Mouse (Mus musculus): Measurements from ENCODE around the gene Pla2g4e. TPM values are rescaled to one million over a fixed set of nuclear protein-coding genes. Genes with fewer than 3 reads are reported as not detected.

Gene Pla2g4e
- polyA plus RNA-seq (2015; fragmentation: Nextera tagmentation; extraction: Ambion mirVana) = 1.7 and 1.8 TPM in 2 replicates

GRCm38 (mm10) chr2:120244679-120245420 lies at the start of gene Pla2g4e:
TSS of gene Pla2g4e (minus strand) at chr2:120245335.
- Histone ChIP-seq H3K27me3 (no peaks in the 10 kb centered on the region; the same call in 1 of the 2 replicates), H3K9ac (replicated peaks) (peak within 1 kb of the TSS; percentile 53), H3K4me3 (peak within 1 kb of the TSS; percentile 43), H3K9me3 (no peaks in the 10 kb centered on the region), H3K27ac (replicated peaks) (peak within 1 kb of the TSS; percentile 65), H3K4me2 (replicated peaks) (peak within 1 kb of the TSS; percentile 54), H3K4me1 (peaks cover 8% of the 10 kb centered on the region; the same call in 1 of the 2 replicates), H3K36me3 (no peaks in the 10 kb centered on the region)
- ATAC-seq (replicated peaks) = peak; percentile 88
- WGBS = 4% methylated on average over 27 of the region's 27 CpGs

- Histone ChIP-seq H3K4me3 (no peak overlapping the region), H3K9ac (replicated peaks) (no peak overlapping the region), H3K4me1 (no peaks in the 10 kb centered on the region), H3K36me3 (no peaks in the 10 kb centered on the region), H3K4me2 (replicated peaks) (no peak overlapping the region), H3K9me3 (no peaks in the 10 kb centered on the region), H3K27me3 (no peaks in the 10 kb centered on the region), H3K27ac (replicated peaks) (no peak overlapping the region)
- no peak for ATAC-seq (replicated peaks)
- 91% methylated on average over 8 of the region's 9 CpGs for WGBS
These were observed 46.4 kb upstream of the Pla2g4e start for GRCm38 (mm10) chr2:120291471-120292078.

DNA sequence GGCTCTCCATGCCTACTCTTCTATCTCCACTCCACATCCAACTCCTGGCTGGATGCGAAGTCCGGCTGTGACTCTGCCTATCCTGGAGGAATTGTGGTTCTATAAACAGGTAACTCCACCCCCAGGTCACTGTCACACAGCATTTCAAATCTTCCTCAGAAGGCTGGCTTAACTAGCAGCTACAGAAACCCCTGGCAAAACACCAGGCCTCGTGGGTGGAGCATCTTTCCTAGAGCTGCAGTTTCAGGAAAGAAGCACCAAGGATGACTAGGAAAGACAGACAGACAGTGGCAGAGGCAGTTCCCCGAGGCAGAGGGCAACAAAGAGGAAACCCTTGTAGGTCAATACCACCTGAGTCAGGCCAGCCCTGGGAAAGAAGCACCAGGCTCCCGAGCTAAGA lies 43.9 kb upstream of the Pla2g4e start, which contains the start of gene Pla2g4d:
Gene Pla2g4d, minus strand, starts transcription at position 203 of the 400 bp plus-strand sequence.
- ATAC-seq (replicated peaks) = no peak
- Histone ChIP-seq H3K9me3 (no peaks in the 10 kb centered on the region), H3K4me1 (no peaks in the 10 kb centered on the region), H3K4me3 (no peak within 1 kb of the TSS), H3K36me3 (no peaks in the 10 kb centered on the region), H3K27ac (replicated peaks) (no peak within 1 kb of the TSS), H3K9ac (replicated peaks) (no peak within 1 kb of the TSS), H3K27me3 (no peaks in the 10 kb centered on the region), H3K4me2 (replicated peaks) (no peak within 1 kb of the TSS)
- 73% methylated on average over 5 of the region's 5 CpGs for WGBS

GRCm38 (mm10) chr2:120288401-120288800 lies 43.3 kb upstream of the Pla2g4e start:
- H3K27ac ChIP-seq (replicated peaks) = no peak overlapping the region
- 88% methylated on average over 3 of the region's 3 CpGs for WGBS
- no peak overlapping the region for H3K9ac ChIP-seq (replicated peaks)
- H3K27me3 ChIP-seq = no peaks in the 10 kb centered on the region
- ATAC-seq (replicated peaks) = no peak
- no peaks in the 10 kb centered on the region for H3K36me3 ChIP-seq
- H3K9me3 ChIP-seq = no peaks in the 10 kb centered on the region
- H3K4me2 ChIP-seq (replicated peaks) = no peak overlapping the region
- no peak overlapping the region for H3K4me3 ChIP-seq
- H3K4me1 ChIP-seq = no peaks in the 10 kb centered on the region

- no peak for ATAC-seq (replicated peaks)
- Histone ChIP-seq H3K4me3 (no peak overlapping the region), H3K9ac (replicated peaks) (no peak overlapping the region), H3K4me2 (replicated peaks) (no peak overlapping the region), H3K9me3 (no peaks in the 10 kb centered on the region), H3K4me1 (no peaks in the 10 kb centered on the region), H3K27ac (replicated peaks) (no peak overlapping the region), H3K36me3 (no peaks in the 10 kb centered on the region), H3K27me3 (no peaks in the 10 kb centered on the region)
- WGBS = 84% methylated on average over 4 of the region's 4 CpGs
These were observed 40.5 kb upstream of the Pla2g4e start for GRCm38 (mm10) chr2:120285639-120286038.

DNA sequence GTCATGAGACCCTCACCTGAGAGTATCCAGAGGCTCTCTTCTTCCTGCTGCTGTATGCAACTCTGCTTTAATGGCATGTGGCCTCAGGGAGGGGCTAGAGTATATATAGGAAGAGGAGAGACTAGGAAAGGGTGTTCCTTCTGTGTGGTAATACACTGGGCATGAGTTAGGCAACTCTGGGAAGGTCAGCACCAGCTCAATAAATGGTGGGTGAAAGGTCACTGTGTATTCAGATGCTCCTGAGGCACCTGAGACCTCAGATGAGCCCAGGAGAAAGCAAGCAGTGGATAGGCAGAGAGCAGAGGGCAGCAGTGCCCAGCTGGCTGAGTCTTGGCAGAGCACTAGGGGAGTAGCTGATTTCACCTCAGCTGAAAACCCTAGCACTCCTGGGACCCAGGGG lies 39.6 kb upstream of the Pla2g4e start:
- Histone ChIP-seq H3K27me3 (no peaks in the 10 kb centered on the region), H3K27ac (replicated peaks) (no peak overlapping the region), H3K4me1 (no peaks in the 10 kb centered on the region), H3K4me3 (no peak overlapping the region), H3K9me3 (no peaks in the 10 kb centered on the region), H3K4me2 (replicated peaks) (no peak overlapping the region), H3K9ac (replicated peaks) (no peak overlapping the region), H3K36me3 (no peaks in the 10 kb centered on the region)
- no peak for ATAC-seq (replicated peaks)

GRCm38 (mm10) chr2:120284094-120284493 lies 39.0 kb upstream of the Pla2g4e start:
- no peaks in the 10 kb centered on the region for H3K27me3 ChIP-seq
- H3K36me3 ChIP-seq = no peaks in the 10 kb centered on the region
- H3K9ac ChIP-seq (replicated peaks) = no peak overlapping the region
- no peak overlapping the region for H3K27ac ChIP-seq (replicated peaks)
- no peak for ATAC-seq (replicated peaks)
- WGBS = 79% methylated on average over 5 of the region's 5 CpGs
- no peaks in the 10 kb centered on the region for H3K9me3 ChIP-seq
- no peak overlapping the region for H3K4me2 ChIP-seq (replicated peaks)
- no peak overlapping the region for H3K4me3 ChIP-seq
- no peaks in the 10 kb centered on the region for H3K4me1 ChIP-seq

DNA sequence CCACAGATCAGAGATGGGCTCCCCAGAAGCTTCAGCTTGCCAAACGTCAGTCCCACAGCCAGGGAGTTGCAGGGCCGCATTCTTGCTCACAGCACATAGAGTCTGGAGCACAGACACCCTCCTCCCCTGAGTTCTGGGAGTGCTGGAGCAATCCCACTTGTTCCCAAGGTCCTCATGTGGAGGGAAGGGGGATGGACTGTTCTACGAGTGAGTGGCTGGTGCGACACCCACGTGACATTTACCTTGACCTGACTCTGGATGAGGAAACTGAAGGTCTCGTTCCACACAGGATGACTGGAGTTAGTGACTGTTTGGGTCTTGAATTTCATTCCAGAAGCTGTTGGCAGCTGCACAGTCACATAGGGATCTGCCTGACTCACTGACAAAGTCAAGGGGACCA lies 38.4 kb upstream of the Pla2g4e start:
- ATAC-seq (replicated peaks) = no peak
- Histone ChIP-seq H3K9me3 (no peaks in the 10 kb centered on the region), H3K27ac (replicated peaks) (no peak overlapping the region), H3K9ac (replicated peaks) (no peak overlapping the region), H3K36me3 (no peaks in the 10 kb centered on the region), H3K4me1 (no peaks in the 10 kb centered on the region), H3K4me2 (replicated peaks) (no peak overlapping the region), H3K4me3 (no peak overlapping the region), H3K27me3 (no peaks in the 10 kb centered on the region)
- 60% methylated on average over 6 of the region's 6 CpGs for WGBS

GRCm38 (mm10) chr2:120281221-120281620 lies 36.1 kb upstream of the Pla2g4e start:
- Histone ChIP-seq H3K9ac (replicated peaks) (no peak overlapping the region), H3K4me3 (no peak overlapping the region), H3K4me2 (replicated peaks) (no peak overlapping the region), H3K27ac (replicated peaks) (no peak overlapping the region), H3K9me3 (no peaks in the 10 kb centered on the region), H3K27me3 (no peaks in the 10 kb centered on the region), H3K4me1 (no peaks in the 10 kb centered on the region), H3K36me3 (no peaks in the 10 kb centered on the region)
- 55% methylated on average over 3 of the region's 3 CpGs for WGBS
- ATAC-seq (replicated peaks) = no peak

DNA sequence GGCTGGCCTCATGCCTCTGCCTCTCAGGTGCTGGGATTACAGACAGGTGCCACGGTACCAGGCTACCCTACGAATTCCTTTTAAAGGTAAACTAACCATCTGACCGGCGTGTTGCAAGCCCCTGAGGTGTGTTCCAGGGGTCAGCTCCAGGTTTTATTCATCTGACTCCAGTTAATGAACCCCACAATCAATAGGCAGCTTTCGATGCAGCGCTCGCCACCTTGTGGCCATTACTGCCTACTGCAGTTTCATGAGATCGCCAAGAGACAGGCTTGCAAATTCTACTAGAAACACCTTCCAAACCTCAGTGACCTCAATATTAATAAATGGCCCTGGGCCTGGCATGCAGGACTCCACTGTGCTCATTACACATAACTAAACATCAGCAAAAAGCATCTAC lies 34.8 kb upstream of the Pla2g4e start:
- no peak overlapping the region for H3K27ac ChIP-seq (replicated peaks)
- no peak overlapping the region for H3K4me3 ChIP-seq
- H3K9ac ChIP-seq (replicated peaks) = no peak overlapping the region
- 16% methylated on average over 8 of the region's 8 CpGs for WGBS
- no peaks in the 10 kb centered on the region for H3K9me3 ChIP-seq
- H3K4me1 ChIP-seq = no peaks in the 10 kb centered on the region
- H3K4me2 ChIP-seq (replicated peaks) = no peak overlapping the region
- ATAC-seq (replicated peaks) = no peak
- H3K36me3 ChIP-seq = no peaks in the 10 kb centered on the region
- H3K27me3 ChIP-seq = no peaks in the 10 kb centered on the region

GRCm38 (mm10) chr2:120276951-120277350 lies 31.8 kb upstream of the Pla2g4e start:
- Histone ChIP-seq H3K36me3 (no peaks in the 10 kb centered on the region), H3K4me2 (replicated peaks) (no peak overlapping the region), H3K27me3 (no peaks in the 10 kb centered on the region), H3K9me3 (no peaks in the 10 kb centered on the region), H3K4me3 (no peak overlapping the region), H3K4me1 (no peaks in the 10 kb centered on the region), H3K9ac (replicated peaks) (no peak overlapping the region), H3K27ac (replicated peaks) (no peak overlapping the region)
- ATAC-seq (replicated peaks) = no peak
- WGBS = 75% methylated on average over 4 of the region's 4 CpGs

DNA sequence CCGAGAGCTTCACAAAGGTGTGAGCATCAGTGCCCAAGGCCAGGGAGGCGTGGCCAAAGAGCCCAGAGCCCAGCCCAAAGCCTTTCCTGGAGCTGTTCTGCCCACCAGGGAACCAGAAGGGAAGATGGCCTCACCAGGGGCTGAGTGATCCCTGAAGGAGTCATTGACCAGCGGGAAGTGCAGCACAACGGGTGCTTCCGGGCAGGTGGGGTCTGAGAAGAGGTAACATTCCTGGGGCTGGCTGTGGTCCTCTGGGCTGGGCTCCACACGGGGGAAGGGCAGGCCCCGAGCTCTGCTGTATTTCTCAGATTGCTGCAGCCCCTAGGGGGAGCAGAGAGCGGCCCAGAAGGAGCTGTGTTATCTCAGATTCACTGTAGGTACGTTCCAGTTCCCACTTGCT lies 23.5 kb upstream of the Pla2g4e start:
- ATAC-seq (replicated peaks) = no peak
- Histone ChIP-seq H3K4me3 (no peak overlapping the region), H3K4me2 (replicated peaks) (no peak overlapping the region), H3K9ac (replicated peaks) (no peak overlapping the region), H3K27ac (replicated peaks) (no peak overlapping the region), H3K9me3 (no peaks in the 10 kb centered on the region), H3K36me3 (no peaks in the 10 kb centered on the region), H3K4me1 (no peaks in the 10 kb centered on the region; the same call in 1 of the 2 replicates), H3K27me3 (no peaks in the 10 kb centered on the region)
- 5% methylated on average over 9 of the region's 9 CpGs for WGBS
